Mouse (Mus musculus) liver, embryonic 13.5 days (tissue): ENCODE results near the gene Capn9. TPM values are rescaled to one million over a fixed set of nuclear protein-coding genes. Genes with fewer than 3 reads are reported as not detected.

Experiments used
- ATAC-seq: fragments of 200-750 bp; cut with Nextera tagmentation; 2 replicates; pipeline ENCODE4 v1.8.0; 2017; ENCODE audit warnings: low read depth, mild to moderate bottlenecking, moderate number of reproducible peaks, moderate library complexity
- DNase-seq: peaks from one replicate; pipeline ENCODE4 v3.0.0; 2022
- H3K27ac ChIP-seq: fragments of 300-500 bp; sonication (generic); 2 replicates; pipeline ENCODE4 v1.5.1; 2015; ENCODE audit warnings: moderate library complexity, mild to moderate bottlenecking, inconsistent platforms
- H3K27me3 ChIP-seq: fragments of 300-500 bp; sonication (generic); 2 replicates; pipeline ENCODE4 v1.6.1; 2015; ENCODE audit warnings: mild to moderate bottlenecking, inconsistent platforms
- H3K36me3 ChIP-seq: fragments of 300-500 bp; sonication (generic); 2 replicates; pipeline ENCODE4 v1.6.1; 2015; ENCODE audit warnings: mild to moderate bottlenecking, inconsistent platforms
- H3K4me1 ChIP-seq: fragments of 300-500 bp; sonication (generic); replicated peaks from 2 replicates; pipeline ENCODE4 v1.6.1; 2015; ENCODE audit warnings: inconsistent platforms
- H3K4me2 ChIP-seq: fragments of 300-500 bp; sonication (generic); 2 replicates; pipeline ENCODE4 v1.6.1; 2015; ENCODE audit warnings: inconsistent platforms, mild to moderate bottlenecking, moderate library complexity
- H3K4me3 ChIP-seq: fragments of 300-500 bp; sonication (generic); replicated peaks from 2 replicates; pipeline ENCODE4 v1.5.1; 2015; ENCODE audit warnings: mild to moderate bottlenecking, inconsistent platforms
- H3K9ac ChIP-seq: fragments of 300-500 bp; sonication (generic); 2 replicates; pipeline ENCODE4 v1.6.1; 2015; ENCODE audit warnings: mild to moderate bottlenecking, inconsistent platforms
- H3K9me3 ChIP-seq: fragments of 300-500 bp; sonication (generic); replicated peaks from 2 replicates; pipeline ENCODE4 v1.6.1; 2016; ENCODE audit warnings: inconsistent platforms
- whole genome bisulfite sequencing: fragments of 180-500 bp; shearing (Covaris S2); methylation state at CpG from one replicate; pipeline ENCODE4 v1.1.7; 2015; ENCODE audit not compliant: insufficient replicate concordance; 5-methylcytosine and 5-hydroxymethylcytosine counted together
- polyA plus RNA-seq: library from polyadenylated mRNA; unstranded; fragments of >200 nt; fragmentation: Nextera tagmentation; extraction: Ambion mirVana; gene quantifications from 2 replicates; pipeline ENCODE4 v1.2.1, GENCODE M21; 2015

Capn9 gene
- polyA plus RNA-seq, 1 experiment from 2014 or later, result 0.22 TPM

GRCm38 (mm10) chr8:124617266-124617869 lies 41.5 kb downstream of the Capn9 start:
- H3K36me3 ChIP-seq, result no peaks in the 10 kb centered on the region
- peaks cover 8% of the 10 kb centered on the region for H3K27me3 ChIP-seq
- 0 out of 2 replicates have a peak, but pooled peaks cover 4% of the 10 kb centered on the region for H3K4me1 ChIP-seq
- peak; percentile 40; the same call in 1 of the 2 replicates for ATAC-seq
- H3K27ac ChIP-seq, result no peak overlapping the region
- no peaks in the 10 kb centered on the region for H3K9me3 ChIP-seq
- peak; percentile 10 for DNase-seq
- WGBS, result 14% methylated on average over 17 of the region's 17 CpGs
- H3K9ac ChIP-seq, result no peak overlapping the region
- peak overlapping the region; percentile 54 for H3K4me2 ChIP-seq
- peak overlapping the region; percentile 15; the same call in 1 of the 2 replicates for H3K4me3 ChIP-seq

- Histone ChIP-seq H3K4me1 (0 out of 2 replicates have a peak, but pooled peaks cover 4% of the 10 kb centered on the region), H3K36me3 (no peaks in the 10 kb centered on the region), H3K27me3 (peaks cover 8% of the 10 kb centered on the region), H3K9ac (no peak overlapping the region), H3K4me2 (no peak overlapping the region), H3K4me3 (no peak overlapping the region), H3K9me3 (no peaks in the 10 kb centered on the region), H3K27ac (no peak overlapping the region)
- WGBS, result 50% methylated on average over 9 of the region's 9 CpGs
- no peak for ATAC-seq
- DNase-seq, result no peak
These were observed 42.3 kb downstream of the Capn9 start for GRCm38 (mm10) chr8:124618252-124618651.

- Histone ChIP-seq H3K4me3 (no peak overlapping the region), H3K9me3 (no peaks in the 10 kb centered on the region), H3K9ac (no peak overlapping the region), H3K27ac (no peak overlapping the region), H3K4me2 (no peak overlapping the region), H3K27me3 (peaks cover 5% of the 10 kb centered on the region; the same call in 1 of the 2 replicates), H3K4me1 (0 out of 2 replicates have a peak, but pooled peaks cover 4% of the 10 kb centered on the region), H3K36me3 (no peaks in the 10 kb centered on the region)
- DNase-seq (no peak), ATAC-seq (no peak)
- WGBS, result 51% methylated on average over 5 of the region's 5 CpGs
These were observed 45.3 kb downstream of the Capn9 start for GRCm38 (mm10) chr8:124621255-124621654.

GRCm38 (mm10) chr8:124626251-124626650 lies 50.3 kb downstream of the Capn9 start:
- DNase-seq (no peak), ATAC-seq (no peak)
- no peaks in the 10 kb centered on the region for H3K4me1 ChIP-seq
- no peaks in the 10 kb centered on the region for H3K36me3 ChIP-seq
- H3K27me3 ChIP-seq, result no peaks in the 10 kb centered on the region
- H3K4me2 ChIP-seq, result no peak overlapping the region
- H3K9me3 ChIP-seq, result no peaks in the 10 kb centered on the region
- no peak overlapping the region for H3K9ac ChIP-seq
- 60% methylated on average over 9 of the region's 9 CpGs for WGBS
- no peak overlapping the region for H3K4me3 ChIP-seq
- H3K27ac ChIP-seq, result no peak overlapping the region

GRCm38 (mm10) chr8:124630489-124630888 lies 54.6 kb downstream of the Capn9 start:
- H3K27me3 ChIP-seq, result no peaks in the 10 kb centered on the region
- H3K36me3 ChIP-seq, result no peaks in the 10 kb centered on the region
- no peak overlapping the region for H3K4me2 ChIP-seq
- no peak overlapping the region for H3K9ac ChIP-seq
- no peak for ATAC-seq
- 59% methylated on average over 6 of the region's 6 CpGs for WGBS
- 0 out of 2 replicates have a peak, but pooled peaks cover 4% of the 10 kb centered on the region for H3K4me1 ChIP-seq
- H3K4me3 ChIP-seq, result no peak overlapping the region
- no peak overlapping the region for H3K27ac ChIP-seq
- no peak for DNase-seq
- no peaks in the 10 kb centered on the region for H3K9me3 ChIP-seq

- WGBS, result 52% methylated on average over 4 of the region's 4 CpGs
- no peaks in the 10 kb centered on the region for H3K27me3 ChIP-seq
- no peak for DNase-seq
These were observed 55.0 kb downstream of the Capn9 start for GRCm38 (mm10) chr8:124630891-124631290.

GRCm38 (mm10) chr8:124631966-124632365 lies 56.1 kb downstream of the Capn9 start:
- Histone ChIP-seq H3K36me3 (peaks cover 14% of the 10 kb centered on the region), H3K4me3 (no peak overlapping the region), H3K4me2 (no peak overlapping the region), H3K27me3 (no peaks in the 10 kb centered on the region), H3K9ac (no peak overlapping the region), H3K9me3 (no peaks in the 10 kb centered on the region), H3K27ac (no peak overlapping the region), H3K4me1 (0 out of 2 replicates have a peak, but pooled peaks cover 7% of the 10 kb centered on the region)
- 41% methylated on average over 7 of the region's 7 CpGs for WGBS
- DNase-seq (no peak), ATAC-seq (no peak)

More at GRCm38 (mm10) chr8:124630891-124631290, 55.0 kb downstream of the Capn9 start:
- peaks cover 3% of the 10 kb centered on the region for H3K36me3 ChIP-seq
- H3K27ac ChIP-seq, result no peak overlapping the region
- 0 out of 2 replicates have a peak, but pooled peaks cover 7% of the 10 kb centered on the region for H3K4me1 ChIP-seq
- H3K4me3 ChIP-seq, result no peak overlapping the region
- H3K9me3 ChIP-seq, result no peaks in the 10 kb centered on the region
- H3K4me2 ChIP-seq, result no peak overlapping the region
- ATAC-seq, result no peak
- H3K9ac ChIP-seq, result no peak overlapping the region

GRCm38 (mm10) chr8:124633001-124633703 lies 57.2 kb downstream of the Capn9 start:
- no peak for ATAC-seq
- WGBS, result 68% methylated on average over 14 of the region's 14 CpGs
- Histone ChIP-seq H3K27me3 (no peaks in the 10 kb centered on the region), H3K4me3 (no peak overlapping the region), H3K27ac (no peak overlapping the region), H3K4me2 (no peak overlapping the region), H3K36me3 (peaks cover 25% of the 10 kb centered on the region), H3K9me3 (no peaks in the 10 kb centered on the region), H3K4me1 (0 out of 2 replicates have a peak, but pooled peaks cover 7% of the 10 kb centered on the region), H3K9ac (no peak overlapping the region)
- no peak for DNase-seq

- H3K27me3 ChIP-seq, result no peaks in the 10 kb centered on the region
- ATAC-seq (no peak), DNase-seq (no peak)
- peaks cover 38% of the 10 kb centered on the region for H3K36me3 ChIP-seq
- no peak overlapping the region for H3K27ac ChIP-seq
- 0 out of 2 replicates have a peak, but pooled peaks cover 7% of the 10 kb centered on the region for H3K4me1 ChIP-seq
- H3K4me3 ChIP-seq, result no peak overlapping the region
- no peaks in the 10 kb centered on the region for H3K9me3 ChIP-seq
- WGBS, result 74% methylated on average over 13 of the region's 13 CpGs
- H3K9ac ChIP-seq, result no peak overlapping the region
- H3K4me2 ChIP-seq, result no peak overlapping the region
These were observed 58.7 kb downstream of the Capn9 start for GRCm38 (mm10) chr8:124634411-124635246.

- no peak overlapping the region for H3K27ac ChIP-seq
- WGBS, result 73% methylated on average over 8 of the region's 8 CpGs
- H3K9ac ChIP-seq, result no peak overlapping the region
- no peaks in the 10 kb centered on the region for H3K27me3 ChIP-seq
- H3K4me1 ChIP-seq, result 0 out of 2 replicates have a peak, but pooled peaks cover 7% of the 10 kb centered on the region
- H3K36me3 ChIP-seq, result peaks cover 41% of the 10 kb centered on the region
- H3K4me2 ChIP-seq, result no peak overlapping the region
- H3K4me3 ChIP-seq, result no peak overlapping the region
- no peak for ATAC-seq
- no peak for DNase-seq
- no peaks in the 10 kb centered on the region for H3K9me3 ChIP-seq
These were observed 59.3 kb downstream of the Capn9 start for GRCm38 (mm10) chr8:124635247-124635502.

- no peak overlapping the region for H3K4me3 ChIP-seq
- peaks cover 51% of the 10 kb centered on the region for H3K36me3 ChIP-seq
- 86% methylated on average over 8 of the region's 8 CpGs for WGBS
- H3K4me1 ChIP-seq, result peaks cover 18% of the 10 kb centered on the region
- no peaks in the 10 kb centered on the region for H3K9me3 ChIP-seq
- no peak overlapping the region for H3K9ac ChIP-seq
- no peaks in the 10 kb centered on the region for H3K27me3 ChIP-seq
- no peak for ATAC-seq
- DNase-seq, result no peak
- no peak overlapping the region for H3K27ac ChIP-seq
- no peak overlapping the region for H3K4me2 ChIP-seq
These were observed 65.7 kb downstream of the Capn9 start for GRCm38 (mm10) chr8:124641599-124641998.
